Mouse (Mus musculus) frontal cortex, postnatal 25 days (tissue): ENCODE measurements at regions not wholly inside any gene's neighbourhood (a gene's known extent, or its start where the extent isn't known, plus 50 kb on each side); places are given as distances from the start of the nearest gene placed in this dataset.

ENCODE experiments used
- DNase-seq, 2 experiments: peaks; one replicate each; pipeline ENCODE4 v3.0.0; 2022; ENCODE audit warnings: low spot score in 2 of 2

DNA sequence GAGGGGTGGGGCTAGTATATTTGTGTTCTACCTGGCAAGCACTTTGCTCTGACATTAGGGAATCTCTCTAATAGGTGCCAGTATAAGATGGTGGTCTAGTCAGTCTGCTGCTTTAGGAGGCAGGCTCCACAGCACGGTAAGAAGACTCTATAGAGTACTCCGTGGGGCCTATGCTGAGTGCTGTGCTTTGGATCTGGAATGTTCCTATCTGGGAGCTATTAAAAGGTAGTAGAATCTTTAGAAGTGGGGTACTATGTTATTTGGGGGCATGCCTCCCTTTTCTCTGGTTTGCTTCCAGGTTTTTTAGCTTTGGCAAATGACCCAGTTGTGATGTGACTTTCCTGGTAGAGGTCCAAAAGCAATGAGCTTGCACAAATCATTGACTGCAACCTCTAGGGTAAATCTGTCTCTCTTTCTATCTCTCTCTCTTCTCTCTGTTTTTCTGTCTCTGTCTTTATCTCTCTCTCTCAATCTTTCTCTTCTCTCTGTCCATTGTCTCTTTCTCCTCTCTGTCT is 208.6 kb upstream of the Camk1g start:
- DNase-seq = no peak

DNA sequence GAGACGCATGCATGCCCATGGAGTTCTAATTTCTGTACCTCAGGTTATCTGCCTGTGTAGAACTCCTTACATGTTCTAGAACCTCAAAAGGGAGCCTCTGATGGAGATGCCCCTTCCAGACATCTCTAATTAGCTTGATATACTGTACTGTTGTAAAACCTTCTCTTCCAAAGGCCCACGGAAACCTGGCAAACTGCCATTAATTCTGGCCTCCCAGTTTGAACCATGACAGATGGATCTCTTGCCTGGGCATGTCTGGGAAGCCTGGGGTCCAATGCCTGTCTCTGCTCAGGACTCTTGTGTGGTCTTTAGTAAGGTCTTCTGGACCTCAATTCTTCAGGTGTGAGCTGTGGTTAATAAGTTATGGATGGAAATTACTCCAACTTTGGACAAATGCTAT is 207.7 kb upstream of the Camk1g start:
- DNase-seq = no peak

DNA sequence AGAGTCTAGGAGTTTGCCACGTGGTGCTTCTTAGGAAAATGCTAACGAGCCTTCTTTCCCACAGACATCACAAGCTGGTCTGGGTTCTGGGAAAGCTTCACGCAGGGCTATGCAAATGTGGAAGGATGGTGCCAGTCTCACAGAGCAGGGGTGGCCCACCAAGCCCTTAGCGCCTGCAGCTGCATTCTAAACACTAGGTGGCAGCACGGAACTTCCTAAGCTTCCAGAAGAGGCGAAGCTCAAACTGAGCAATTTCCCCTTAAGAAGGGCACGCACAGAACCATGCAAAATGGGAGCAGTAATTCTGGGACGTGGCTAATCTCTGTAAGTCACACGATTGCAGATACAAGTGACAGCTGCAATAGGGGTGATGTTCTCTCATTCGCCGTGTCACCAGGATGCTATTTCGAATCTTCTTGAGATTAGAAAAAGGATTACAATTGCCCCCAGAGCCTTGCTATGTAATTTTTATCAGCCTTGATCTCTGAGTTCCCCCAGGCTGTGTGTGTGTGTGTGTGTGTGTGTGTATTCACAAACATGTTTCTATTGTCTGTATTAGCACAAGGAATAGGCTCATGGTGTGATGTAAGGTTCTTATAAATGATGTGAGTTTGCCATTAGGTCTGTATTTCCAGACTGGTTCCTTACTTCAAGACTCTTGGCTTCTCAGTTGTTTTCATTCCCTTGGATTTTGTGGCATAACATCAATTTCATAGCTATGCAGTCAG is 206.1 kb upstream of the Camk1g start:
- peak; percentile 78 to 81 for DNase-seq

DNA sequence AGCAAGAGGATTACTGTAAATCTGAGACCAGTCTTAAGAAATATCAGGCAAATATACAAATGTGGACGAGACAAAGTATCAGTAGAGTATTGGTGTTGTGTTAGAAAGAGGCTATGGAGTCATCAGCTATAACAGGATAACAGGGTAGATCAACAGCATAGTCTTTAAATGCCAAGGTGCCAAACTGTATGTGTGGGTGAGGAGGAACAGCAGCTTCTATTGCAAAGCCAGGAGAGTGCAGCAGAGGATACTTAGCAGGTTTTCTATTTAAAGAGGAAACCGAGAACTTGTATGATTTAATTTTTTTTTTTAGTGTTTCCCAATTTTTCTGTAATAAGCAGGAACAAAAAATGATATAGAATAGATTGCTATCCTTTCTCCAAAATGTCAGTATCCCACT is 202.7 kb upstream of the Camk1g start:
- no peak for DNase-seq

DNA sequence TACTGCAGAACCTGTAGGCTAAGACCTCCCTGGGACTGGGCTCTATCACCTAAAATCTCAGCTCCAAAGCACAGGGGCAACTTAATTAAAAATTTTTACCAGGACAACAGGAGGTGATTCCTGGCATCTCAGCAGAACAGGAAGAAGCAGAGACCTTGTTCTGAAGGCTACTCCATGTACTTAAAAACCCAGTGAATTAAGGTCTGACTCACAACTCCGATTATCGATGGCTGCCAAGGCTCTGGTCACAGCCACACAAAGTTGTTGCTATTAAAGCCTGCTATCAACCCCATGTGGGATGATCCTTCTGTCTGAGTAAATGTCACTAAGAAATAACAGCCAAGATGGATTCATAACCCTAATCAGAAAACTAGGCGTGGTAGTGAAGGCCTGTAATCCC is 202.3 kb upstream of the Camk1g start:
- DNase-seq = no peak

DNA sequence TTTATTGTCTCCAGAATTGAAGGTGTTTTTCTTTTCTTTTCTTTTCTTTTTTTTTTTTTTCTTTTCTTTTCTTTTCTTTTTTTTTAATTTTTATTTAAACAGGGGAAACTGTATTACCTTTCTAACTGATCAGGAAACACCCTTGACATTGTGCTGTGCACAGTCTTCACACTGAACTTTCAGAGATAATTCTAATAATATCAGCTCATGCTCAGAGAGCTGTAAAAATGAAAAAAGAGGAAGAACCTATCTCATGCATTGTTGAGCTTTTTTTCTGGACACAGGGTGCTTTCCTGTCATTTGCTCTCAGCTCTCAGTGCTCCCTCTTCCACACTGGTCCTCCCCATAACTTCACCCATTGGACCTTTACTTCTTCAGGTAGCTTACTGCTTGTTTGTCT is 201.0 kb upstream of the Camk1g start:
- DNase-seq = no peak

DNA sequence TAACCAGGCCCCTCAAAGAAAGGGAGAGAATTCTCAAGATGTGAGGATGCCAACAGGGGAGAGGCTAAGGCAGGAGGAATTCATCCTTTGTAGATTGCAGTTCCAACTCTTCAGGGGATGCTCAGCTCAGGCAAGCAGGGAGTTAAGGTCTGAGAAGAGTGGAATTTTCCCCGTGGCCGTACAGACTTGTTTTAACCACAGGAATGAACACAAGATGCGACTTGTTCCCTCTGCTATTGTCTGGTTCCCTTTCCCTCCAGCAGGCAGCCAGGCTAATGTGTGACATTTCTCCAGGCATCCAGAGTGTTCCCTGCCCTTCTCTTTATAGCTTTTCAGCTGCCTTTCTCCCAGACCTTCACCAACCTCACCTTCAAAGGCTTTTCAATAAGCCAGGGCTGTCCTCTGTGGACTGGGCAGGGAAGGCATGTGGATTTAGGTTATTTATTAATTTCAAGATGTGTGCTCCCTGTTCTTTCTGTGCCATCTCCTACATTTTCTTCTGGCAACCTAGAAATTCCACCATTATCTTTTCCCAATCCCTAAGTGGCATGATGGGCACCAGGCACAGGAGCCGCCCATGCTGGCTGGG is 198.6 kb upstream of the Camk1g start:
- DNase-seq = no peak

DNA sequence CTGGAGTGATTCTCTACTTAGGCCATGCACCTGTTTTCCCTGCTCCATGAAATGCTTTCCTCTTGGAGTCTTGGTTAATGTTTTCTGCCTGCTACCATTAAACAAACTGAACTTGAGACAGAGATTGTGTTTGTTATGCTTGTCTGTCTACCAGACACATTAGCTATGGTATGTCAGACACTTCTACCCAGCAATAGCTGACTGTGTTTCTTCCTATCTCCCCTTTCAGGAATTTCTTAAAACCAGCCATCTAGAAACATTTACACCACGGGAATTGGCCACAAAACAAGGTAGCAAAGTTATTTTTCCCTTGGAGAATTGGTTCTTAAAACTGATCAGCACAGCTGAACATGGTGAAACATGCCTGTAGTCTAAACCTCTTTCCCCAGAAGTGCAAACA is 197.1 kb upstream of the Camk1g start:
- DNase-seq = no peak

DNA sequence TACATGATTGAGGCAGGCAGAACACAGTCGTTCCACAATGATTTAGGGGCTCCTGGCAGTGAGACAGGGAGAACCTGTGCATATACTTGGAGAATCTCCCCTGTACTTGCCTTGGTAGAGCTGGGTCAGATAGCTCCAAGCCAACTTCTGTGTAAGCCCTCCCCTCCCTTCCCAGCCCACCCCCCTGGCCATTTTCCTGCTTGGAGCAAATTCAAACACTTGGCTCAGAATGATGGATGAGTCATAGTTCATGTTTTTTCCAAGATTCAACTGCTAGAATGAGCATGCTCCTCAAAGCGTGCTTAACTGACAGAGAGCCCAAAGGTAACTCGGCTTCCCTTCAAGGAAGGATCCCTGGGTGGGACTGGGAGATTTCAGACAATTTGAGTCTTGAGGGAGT is 194.1 kb upstream of the Camk1g start:
- no peak for DNase-seq

DNA sequence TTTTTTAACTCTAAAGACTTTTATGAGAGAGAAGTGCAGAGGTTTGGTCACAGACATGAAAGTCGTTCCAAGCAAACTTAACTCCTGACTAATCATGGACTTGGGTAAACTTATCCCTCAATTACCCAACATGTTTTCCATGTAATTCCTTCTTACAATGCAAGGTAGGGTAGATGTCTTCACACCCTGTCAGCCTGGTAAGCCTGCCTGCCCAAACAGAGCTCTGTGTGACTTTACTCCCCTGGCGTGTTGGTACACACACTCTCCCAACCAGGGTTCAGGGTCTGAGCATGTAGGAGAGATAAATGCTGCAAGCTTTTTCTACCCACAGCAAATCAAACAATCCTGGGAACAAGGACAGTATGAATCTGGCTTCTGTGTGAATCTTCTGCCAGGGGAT is 192.1 kb upstream of the Camk1g start:
- no peak for DNase-seq

DNA sequence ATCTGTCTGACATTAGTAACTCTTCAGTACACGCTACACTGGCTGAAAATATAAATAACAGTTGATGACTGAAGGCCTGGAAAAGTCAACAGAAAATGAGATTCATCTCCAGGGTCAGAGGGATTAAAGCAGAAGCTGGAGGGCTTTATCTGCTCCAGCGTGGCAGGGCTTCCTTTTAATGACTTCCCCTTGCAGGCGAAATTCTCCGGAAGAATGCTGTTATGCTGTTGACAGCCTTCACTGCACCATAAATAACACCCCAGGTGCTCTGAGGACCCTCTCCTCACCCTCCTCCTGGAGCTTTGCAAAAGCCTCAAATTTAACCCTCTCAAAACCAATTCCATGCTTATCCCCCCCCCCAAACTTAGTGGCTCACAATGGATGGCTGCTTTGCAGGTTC is 188.0 kb upstream of the Camk1g start:
- no peak for DNase-seq

DNA sequence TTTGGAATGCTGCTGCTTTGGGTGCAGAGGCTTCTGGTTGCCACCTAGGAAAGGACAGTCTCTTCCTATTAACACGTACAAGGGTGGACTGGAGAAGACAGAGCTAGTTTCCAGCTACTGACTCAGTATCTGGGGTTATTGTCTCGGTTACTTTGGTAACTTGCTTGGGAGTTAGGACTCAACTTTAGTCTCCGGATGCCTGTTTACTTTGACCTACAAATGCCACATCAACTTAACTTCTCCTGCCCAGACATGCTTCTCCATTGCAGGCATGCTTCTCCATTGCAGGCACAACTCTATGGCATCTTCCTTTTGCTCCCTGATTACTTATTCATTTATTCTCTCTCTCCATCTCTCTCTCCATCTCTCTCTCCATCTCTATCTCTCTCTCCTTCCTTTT is 184.6 kb upstream of the Camk1g start:
- DNase-seq = no peak

DNA sequence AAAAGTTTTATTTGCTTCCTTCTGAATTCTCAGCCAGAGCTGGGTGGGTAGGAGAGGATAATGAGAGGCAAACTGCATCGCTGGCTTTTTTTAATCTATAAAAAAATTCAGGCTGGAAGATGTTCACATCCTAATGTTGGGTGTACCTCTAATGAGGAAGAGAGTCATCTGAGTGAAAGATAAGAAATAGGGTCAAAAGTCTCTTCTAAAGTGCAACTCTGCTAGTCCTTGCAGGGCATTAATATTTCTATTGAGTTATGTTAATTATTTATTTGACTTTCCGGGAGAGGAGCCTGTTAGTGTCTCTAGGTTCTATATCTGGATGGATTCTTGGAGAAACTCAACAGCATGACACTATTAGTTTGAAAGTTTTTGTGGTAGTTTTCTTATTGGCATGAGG is 182.2 kb upstream of the Camk1g start:
- no peak for DNase-seq

DNA sequence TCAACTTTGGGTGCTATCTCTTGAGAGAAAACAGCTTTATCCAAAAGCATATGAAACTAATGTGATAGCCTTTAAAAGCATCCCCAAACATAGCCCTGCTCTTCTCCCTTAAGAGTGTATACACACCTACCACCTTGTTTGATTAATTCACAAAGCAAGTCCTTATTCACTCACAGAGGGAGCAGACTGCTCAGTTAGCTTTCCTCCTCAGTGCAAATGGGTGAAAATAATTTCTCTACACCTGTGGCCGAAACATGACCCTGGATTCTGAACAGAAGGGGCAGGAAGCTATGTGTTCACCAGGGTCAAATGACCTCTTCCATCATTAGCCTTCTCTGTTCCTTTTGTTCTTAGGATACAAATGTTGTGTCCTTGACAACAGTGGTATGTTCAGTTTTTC is 181.2 kb upstream of the Camk1g start:
- DNase-seq = no peak

DNA sequence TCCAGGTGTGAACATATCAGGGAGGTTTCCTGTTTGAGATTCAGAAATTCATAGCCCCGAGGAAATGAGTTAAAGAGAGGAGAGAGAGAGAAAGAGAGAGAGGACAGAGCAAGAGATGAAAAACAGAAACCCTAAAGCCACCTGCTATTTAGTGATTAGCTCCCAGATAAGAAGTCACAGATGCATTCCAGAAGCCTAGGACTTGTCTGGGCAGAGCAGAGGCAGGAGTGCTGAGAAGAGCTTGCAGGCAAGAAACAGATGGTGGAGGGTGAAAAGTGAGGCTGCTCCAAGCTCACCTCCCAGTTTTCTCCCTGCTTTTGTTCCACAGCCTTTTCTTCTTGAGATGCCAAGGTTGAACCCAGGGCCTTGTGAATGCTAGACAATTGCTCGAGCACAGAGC is 180.7 kb upstream of the Camk1g start:
- no peak for DNase-seq

DNA sequence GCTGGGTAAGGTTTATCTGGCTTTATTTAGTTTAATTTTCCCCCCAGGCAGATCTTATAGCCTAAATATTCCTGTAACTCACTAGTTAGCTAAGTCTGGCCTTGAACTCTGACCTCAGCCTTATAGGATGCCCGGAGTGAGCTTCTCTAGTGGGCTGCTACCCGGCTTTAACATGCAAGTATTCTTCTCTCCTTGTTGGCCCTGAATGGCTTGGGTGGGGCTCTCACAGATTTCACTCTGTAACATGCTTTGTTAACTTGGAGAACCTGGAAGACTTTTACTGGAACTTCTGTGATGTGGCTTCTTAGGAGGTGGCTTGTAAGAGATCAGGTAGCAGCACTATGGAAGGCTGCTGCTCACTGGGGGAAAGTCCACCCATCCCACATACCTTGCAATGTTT is 177.3 kb upstream of the Camk1g start:
- no peak for DNase-seq

DNA sequence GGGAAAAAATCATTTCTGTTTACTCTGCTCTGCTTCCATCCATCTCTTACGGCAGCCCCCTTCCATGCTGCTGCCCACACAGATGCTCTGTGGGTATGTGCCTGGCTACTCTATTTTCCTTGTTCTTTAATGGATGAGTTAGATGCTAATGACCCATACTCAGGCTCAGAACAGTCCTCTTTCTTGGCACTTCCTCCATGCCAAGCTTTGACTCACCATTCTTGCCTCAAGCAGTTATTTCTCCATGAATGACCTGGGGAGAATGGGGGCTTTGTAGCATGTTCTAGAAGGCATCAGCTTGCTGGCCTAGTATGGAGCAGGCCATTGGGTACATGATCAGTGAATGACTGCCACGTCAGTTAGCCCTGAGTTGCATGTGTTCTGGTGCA is 175.9 kb upstream of the Camk1g start:
- no peak for DNase-seq

DNA sequence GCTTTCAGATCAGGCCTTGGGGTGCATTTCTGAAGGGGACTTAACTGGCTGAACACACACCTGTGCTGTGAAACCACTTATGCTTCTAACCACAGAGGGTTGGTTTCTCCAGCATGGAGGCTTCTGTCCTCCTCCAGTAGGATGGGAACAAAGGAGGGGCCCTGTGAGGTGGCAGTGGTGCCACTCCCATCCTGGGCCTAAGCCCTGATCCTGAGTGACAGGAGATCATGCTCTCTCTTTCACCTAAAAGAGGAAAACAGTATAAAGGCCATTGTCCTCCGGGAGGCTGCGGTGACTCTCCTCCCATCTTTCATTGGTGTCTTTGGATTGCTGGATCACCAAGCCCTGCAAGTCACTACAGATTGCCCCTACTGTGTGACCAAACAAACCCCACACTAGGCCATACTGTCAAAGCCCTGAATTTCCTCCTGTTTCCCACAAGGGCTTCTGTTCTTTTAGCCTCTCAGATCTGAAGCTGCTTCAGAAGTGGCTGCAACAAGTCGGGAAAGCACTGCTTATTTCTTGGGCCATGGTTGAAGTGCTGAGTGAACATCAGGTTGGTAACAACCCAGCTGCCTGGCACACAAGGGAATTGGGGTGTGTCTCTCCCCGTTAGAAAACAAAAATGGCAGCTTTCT is 175.4 kb upstream of the Camk1g start:
- no peak for DNase-seq

DNA sequence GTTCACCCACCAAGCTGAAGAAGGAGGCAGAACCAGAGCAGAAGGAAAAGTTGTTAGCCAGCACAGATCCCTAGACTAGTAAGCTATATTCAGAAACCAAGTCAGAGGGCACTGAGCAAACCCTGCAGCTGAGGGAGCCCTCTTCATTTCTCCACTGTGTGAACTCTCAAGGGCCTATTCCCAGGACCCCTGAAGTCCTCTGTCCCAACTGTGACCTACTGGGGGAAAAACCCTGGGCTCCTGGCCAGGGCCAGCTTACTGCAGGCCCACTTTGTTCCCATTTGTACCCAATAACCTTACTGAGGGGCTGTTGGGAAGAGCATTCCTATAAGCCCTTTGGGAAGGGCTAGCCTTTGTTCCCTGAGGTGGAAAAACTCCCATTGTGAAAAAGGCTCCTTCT is 174.7 kb upstream of the Camk1g start:
- no peak for DNase-seq

DNA sequence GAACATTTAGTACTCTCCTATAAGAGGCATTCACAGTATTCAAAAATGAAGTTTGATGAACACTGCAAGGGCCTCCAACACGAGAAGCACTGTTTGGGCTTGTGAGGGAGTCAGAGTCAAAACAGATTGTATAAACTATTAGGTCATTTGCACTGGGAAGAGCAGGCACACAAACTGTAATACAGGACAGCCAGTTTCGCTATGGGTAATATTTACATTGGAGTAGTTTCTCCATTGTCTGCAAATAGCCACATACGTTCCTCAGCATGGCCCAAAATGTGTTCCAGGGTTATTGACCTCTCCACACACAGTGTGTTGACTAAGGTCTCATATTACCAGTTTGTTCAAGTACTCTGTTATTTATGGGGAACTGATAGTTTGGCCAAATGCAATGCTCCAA is 173.7 kb upstream of the Camk1g start:
- DNase-seq = no peak

DNA sequence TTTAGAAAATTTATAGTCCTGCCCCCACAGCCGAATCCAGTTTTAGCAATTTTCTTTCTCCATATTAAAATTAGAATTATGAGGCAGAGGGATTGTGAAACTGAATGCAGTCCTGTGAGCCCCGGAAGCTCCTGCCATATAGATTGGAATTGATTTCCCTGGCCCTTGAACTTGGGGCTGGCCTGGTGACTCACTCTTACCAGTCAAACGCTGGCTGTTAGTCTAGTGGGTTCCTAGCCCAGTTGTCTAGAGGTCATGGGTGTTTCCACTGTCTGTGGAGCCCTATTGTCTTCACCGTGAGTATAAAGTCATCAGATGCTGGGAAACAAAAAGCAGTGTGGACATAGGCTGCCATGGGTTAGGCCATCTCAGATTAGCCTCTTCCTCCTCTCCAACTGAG is 173.2 kb upstream of the Camk1g start:
- DNase-seq = no peak

DNA sequence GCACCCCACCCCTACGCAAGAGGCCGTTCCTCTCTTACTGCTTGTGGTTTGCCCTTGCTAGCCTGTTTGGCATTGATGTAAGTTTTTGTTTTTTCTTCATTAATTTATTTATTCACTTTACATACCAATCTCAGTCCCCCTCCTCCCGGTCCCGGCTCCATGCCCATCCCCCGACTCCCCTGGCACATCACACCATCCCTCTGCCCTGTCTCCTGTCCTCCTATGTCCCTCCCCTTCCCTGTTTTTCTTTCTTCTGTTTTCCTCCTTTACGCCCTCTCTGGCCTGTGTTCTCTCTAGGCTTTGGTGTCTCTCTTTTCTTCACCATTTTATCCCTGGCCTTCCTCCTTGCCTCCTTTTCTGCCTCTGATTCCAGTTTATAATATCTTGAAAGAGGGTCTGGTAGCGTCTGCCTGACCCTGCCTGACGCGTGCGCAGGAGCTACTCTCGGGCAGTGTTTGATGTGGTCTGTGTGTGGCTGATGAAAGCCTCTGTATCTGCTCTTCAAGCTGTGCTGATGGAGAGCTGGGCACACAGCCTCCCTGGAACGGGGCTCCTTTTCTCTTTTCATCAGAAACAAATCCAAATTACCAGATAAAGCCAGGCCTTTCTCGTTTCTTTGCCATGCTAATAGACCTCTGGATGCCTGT is 172.0 kb upstream of the Camk1g start:
- no peak for DNase-seq

DNA sequence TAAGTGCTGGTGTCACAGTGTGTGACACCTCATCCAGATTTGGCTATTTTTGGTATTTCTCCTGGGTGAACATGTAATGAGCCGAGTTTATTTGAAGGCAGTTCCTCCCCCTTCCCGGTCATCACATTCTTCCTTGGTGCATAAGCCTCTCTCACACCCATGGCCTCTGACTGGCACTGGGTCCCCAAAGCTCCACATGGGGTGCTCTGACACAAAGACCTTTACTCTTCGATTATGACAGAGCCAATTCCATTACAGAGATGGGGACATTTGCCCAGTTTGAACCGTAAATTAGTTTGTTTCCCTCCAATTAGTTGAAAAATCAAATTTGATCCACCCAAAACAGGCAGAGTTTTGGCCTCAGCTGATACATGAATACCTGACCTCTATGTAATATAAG is 171.2 kb upstream of the Camk1g start:
- DNase-seq = no peak
